Mouse (Mus musculus) gastrocnemius, postnatal 10 days (tissue): ENCODE data around the gene Olfr447. TPM values are rescaled to one million over a fixed set of nuclear protein-coding genes. Genes with fewer than 3 reads are reported as not detected.

ENCODE experiments used
- DNase-seq: peaks from one replicate; pipeline ENCODE4 v3.0.0; 2021; ENCODE audit warnings: mixed read lengths
- long read RNA-seq, 2 experiments: library from polyadenylated mRNA; stranded (forward); transcript quantifications; one replicate each; pipeline ENCODE4 v2.0.0; 2021
- total RNA-seq, 2 experiments: library from RNA; stranded (reverse); gene quantifications; 2 replicates each; pipeline ENCODE4 v1.2.3; 2021

Olfr447 gene
- total RNA-seq, result not detected
- long read RNA-seq, experiment 1, result 0 reads
- long read RNA-seq, experiment 2, result 0 reads

- DNase-seq, result no peak
Measured at GRCm38 (mm10) chr6:42908578-42908977, at the start of gene Olfr447. Olfr447 (plus strand) TSS chr6:42908878.

DNA sequence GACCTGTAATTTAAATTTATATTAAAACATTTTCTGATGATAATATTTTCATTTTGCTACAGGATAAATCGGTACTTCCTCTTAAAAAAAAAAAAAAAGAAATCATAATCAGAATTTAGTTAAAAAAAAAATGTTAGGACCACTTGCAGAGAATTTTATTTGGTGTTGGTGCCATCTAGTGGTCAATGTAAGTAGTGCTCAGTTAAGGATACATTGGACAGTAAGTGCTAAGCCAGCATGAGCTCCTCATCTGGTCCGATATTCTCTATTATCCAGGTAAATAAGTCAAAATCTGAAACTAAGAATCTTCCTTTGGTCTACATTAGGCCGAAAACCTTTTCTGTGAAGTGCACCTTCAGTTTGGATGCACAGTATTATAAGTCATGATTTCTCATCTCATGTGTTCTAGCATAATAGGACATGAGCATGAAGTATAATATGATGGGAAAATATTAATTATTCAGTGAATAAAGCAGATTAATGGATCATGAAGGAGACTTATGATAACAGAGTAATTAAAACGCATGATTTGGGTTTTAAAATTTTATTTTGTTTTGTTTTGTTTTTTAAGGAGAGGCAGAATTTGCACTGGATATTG is 48.4 kb upstream of the Olfr447 start:
- DNase-seq, result no peak

DNA sequence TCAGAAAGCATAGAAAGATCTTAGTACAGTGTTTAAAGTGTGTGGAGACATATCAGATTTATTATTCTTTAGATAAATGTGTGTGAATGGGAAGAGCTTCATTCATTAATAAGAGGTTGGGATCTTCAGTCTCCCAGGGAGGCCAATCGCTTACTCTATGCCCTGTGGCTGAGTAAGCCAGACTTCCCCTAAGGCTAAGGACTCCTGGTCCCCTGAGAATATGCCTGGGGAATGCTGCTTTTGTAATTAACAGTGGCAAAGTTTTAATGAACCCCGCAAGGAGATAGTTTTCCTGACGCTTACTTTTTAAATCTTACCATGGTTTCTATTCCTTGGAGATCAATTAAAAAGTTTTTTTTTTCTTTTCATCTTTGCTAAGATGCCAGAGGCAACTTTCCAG is 39.0 kb upstream of the Olfr447 start:
- no peak for DNase-seq

DNA sequence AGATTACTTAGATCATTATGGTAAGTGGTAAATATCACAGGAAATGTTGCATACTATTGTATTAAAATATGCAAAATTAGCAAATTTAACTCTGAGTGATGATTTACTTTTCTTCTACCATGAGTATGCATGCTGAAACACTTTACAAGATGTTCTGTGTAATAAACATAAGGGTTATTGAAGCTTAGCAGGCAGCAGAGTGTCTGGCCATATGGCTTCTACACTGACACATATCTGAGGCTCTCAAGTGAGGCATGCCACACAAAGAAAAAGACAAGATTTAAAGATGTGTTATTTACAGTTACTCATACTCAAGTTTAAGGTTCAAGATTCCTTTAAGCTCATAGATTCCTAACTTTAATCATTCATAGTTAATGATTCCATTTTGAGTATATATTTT is 32.4 kb upstream of the Olfr447 start:
- DNase-seq, result no peak

DNA sequence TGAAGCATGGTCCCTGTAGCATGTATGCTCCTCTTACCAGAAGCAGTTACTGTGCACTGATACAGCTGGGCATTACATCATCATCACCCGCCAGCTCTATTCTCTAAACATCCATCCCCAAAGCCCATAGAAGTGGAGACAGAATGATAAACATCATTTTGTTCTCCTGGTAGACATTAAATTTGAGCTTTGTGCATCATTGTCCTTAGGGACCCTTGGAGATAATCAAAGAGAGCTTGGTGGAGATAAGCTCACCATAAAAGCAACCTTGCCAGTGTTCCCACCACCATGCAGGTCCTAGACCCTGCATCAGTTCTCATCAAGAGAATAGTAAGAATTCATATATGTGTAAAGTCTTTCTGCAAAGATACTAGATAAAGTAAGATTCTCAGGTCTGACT is 18.5 kb upstream of the Olfr447 start, which contains the start of gene Olfr448:
Olfr448 (plus strand) TSS at position 301 of the 400 bp plus-strand sequence.
- no peak for DNase-seq

DNA sequence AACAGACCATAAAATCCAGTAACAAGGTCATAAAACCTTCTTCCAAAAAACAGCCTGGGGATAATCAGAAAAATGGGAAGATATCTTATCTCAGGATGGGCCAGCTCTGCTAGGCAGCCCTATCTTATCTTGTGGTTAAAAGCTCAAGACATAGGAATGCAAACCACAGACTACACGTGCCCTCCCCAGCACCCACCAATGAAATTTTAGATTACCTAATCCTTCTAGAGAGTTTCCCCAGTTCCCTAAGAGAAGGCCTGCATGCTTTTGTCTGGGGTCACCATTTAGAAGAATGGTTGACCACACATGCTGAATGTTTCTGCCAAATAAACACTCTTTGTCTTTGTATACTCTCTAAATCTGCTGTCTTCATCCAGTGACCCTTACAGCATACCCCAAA is 8.3 kb upstream of the Olfr447 start:
- DNase-seq, result no peak

- no peak for DNase-seq
Measured at GRCm38 (mm10) chr6:42921077-42921476, 12.4 kb downstream of the Olfr447 start, which contains the start of gene Olfr446. Olfr446 (plus strand) TSS chr6:42921377.

DNA sequence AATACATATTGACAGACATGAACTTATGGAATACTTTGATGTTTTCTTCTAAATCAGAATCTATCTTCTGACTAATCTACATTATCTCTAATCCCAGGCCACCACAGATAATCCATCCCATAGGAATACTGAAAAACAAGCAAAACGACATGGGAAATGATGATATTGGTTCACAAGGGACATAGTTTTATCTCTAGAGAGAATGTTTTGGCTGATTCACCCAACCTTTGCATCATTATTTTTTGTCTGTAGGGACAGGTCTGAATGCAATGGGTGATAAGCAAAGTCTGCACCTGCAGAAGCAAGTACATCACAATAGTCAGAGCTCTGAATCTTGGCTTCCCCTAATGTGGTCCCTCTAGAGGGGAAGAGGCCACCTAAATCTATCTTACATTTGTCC is 40.1 kb downstream of the Olfr447 start, which contains the start of gene Olfr444:
Olfr444 (plus strand) TSS at position 301 of the 400 bp plus-strand sequence.
- no peak for DNase-seq

Other genes starting within 250 kb of the Olfr447 start
- gene Tcaf1, start 198.8 kb upstream of the Olfr447 start, total RNA-seq, result 10 to 100 TPM; 24.7 to 26.3 TPM
- gene Olfr453, start 169.5 kb upstream of the Olfr447 start, total RNA-seq, result not detected
- gene Olfr38, start 152.5 kb upstream of the Olfr447 start, total RNA-seq, result not detected
- not detected for gene Olfr452, start 123.8 kb upstream of the Olfr447 start, total RNA-seq
- not detected for gene Olfr450, start 96.9 kb upstream of the Olfr447 start, total RNA-seq
- gene Olfr449, start 74.5 kb upstream of the Olfr447 start, total RNA-seq, result not detected
- not detected for gene Olfr448, start 18.4 kb upstream of the Olfr447 start, total RNA-seq
- gene Olfr446, start 12.5 kb downstream of the Olfr447 start, total RNA-seq, result not detected
- gene Olfr444, start 40.2 kb downstream of the Olfr447 start, total RNA-seq, result not detected
- gene Olfr441, start 197.5 kb downstream of the Olfr447 start, total RNA-seq, result not detected
- gene Olfr237-ps1, start 237.7 kb downstream of the Olfr447 start, total RNA-seq, result not detected